Mouse (Mus musculus): ENCODE data around the gene Gm49394.

GRCm38 (mm10) chr7:142665364-142665763 is 4.4 kb downstream of the Gm49394 start:
- TF ChIP-seq POLR2A (IDR thresholded peaks at IDR 0.05; ENCODE audit: borderline replicate concordance, control insufficient read depth, low read depth, low read length) (no peak), CTCF (IDR thresholded peaks at IDR 0.05; ENCODE audit: control insufficient read depth, insufficient read depth, low read length) (no peak)
